Mouse (Mus musculus) thymus, postnatal 14 days (tissue): ENCODE data around the gene Nin.
"Not testable (repeated sequence)": the region's sequence is repeated elsewhere in the genome, so short reads cannot be mapped to it uniquely, and the experiment has no call there.

Source experiments
- DNase-seq: peaks from one replicate; pipeline ENCODE4 v3.0.0; 2021

The Nin gene

GRCm38 (mm10) chr12:70113351-70113750 is at the start of gene Nin:
Gene Nin (minus strand): TSS chr12:70113717.
- no peak for DNase-seq

- no peak for DNase-seq
Observed at GRCm38 (mm10) chr12:70161057-70161456, 47.5 kb upstream of the Nin start.

DNA sequence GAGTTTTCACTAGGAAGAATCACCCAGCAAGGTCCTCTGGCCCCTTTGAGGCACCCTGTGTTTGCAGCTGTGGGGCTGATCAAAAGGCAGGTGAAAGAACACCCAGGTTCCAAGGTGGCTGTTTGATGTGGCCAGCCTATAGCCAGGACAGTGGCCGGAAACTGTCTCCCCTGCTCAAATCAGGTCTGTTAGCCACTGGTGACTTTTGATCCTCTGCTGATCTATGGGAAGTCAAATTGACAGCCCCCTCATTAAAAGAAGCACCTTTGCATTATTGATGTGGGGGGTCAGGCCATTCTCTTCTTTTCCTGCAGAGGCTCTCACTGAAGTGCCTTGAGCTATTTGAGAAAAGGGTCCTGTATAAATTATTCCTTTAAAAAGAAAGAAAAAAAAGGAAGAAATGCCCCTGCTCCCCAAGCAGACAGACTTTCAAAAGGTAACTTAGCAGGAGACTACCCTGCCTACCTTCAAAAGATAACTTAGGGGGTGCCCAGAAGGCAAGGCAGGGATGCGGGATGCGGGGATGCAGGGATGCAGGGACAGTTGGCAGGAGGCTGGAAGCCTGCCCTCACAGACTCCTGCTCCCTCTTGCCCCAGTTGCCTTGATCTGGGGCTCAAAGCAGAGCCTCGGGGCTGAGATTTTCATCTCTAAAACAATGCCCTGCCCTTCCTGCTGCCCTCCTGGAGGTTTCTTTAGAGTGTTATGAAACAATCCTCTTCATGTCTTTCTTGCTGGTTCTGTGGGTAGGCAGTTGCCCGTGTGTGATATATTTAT is 44.0 kb upstream of the Nin start:
- no peak for DNase-seq

DNA sequence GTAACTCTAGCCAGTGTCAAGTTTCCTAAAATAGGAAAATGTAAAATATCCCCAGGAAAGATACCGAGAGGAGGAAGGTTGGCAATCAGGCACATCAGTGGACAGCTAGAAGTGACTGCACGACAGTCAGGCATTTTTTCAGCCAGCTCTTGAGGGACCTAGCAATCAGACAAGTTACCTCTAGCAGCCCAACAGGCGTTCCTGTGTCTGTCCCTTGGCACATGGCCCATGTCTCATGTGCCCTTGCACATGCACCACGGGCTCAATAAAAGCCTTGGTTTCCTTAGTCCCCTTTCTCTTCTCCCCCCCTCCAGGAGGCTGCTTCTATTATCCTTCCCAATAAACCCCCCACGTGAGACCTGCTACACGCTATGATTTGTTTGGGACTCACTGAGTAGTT is 42.7 kb upstream of the Nin start:
- no peak for DNase-seq

- DNase-seq = no peak
Observed at GRCm38 (mm10) chr12:70153842-70154241, 40.3 kb upstream of the Nin start, which contains the start of gene Abhd12b. Gene Abhd12b (plus strand): TSS chr12:70154142.

DNA sequence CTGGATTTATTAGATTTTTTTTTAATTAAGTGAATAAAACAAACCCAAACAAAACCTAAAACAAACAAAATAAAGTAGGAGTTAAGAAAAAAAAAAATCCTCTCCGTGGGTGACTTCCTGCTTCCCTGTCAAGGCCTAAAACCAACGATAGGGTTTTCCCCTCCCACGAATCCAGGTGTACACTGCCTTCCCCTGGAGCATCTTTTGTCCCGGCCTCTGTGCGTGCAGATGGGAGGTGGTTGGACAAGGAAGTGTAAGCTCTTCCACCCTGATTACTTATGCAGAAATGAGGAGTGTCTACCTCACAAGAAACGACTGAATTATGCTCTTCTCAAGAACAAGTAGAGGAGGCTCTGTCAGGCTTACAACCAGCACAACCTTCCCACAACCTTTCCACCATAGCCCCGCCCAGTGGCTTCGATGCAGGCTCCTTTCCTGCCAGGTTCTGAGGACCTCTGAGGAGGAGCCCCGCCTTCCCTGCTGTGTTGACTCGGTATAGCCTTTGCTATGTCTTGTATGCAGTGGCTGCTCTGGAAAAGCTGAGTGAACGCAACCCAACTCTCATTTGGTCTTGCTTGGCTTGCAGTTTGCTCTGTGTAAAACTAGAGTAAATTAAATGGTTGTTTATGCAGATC is 35.2 kb upstream of the Nin start:
- DNase-seq = peak; percentile 71

DNA sequence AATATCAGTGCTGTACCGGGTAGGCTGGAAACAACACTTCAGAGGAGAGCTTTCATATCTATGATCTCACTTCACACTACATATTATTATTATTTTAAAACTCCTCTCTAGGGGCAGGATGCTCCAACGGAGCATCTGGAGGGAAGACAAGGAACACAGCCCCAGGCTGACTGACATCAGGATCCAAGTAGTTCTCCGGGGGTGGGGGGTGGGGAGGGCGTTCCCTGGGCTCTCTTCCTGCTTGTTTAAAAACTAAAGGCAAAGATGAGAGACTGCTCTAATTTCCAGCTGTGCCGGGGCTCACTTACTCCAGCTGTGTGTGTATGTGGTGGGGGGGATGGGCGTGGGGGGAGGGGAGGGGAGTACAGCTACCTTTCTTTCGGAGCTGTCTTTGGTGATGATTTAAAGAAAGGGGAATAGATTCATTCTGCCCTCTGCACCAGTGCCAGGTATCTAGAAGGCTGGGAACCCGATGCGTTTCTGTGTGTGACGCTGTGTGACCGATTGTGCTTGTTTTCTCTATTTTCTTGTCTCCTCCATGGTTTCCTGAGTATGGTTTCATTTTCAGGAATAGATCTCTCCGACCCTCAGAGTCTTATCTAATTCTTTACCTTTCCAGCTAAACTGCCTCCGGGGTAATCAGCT is 34.6 kb upstream of the Nin start:
- DNase-seq = peak; percentile 21

DNA sequence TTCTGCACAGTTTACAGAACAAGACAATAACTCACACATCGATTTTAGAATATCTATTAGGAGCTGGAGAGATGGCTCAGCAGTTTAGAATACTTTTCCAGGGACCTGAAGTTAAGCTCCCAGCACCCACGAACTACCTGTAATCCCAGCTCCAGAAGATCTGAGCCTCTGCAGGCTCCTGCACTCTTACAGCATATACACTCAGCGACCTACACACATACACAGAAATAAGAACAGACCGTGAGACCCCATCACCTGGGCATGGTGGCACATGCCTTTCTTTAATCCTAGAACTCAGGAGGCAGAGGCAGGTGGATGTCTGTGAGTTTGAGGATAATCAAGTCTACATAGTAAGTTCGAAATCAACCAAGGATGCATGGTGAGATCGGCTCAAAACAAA is 32.1 kb upstream of the Nin start:
- no peak for DNase-seq

DNA sequence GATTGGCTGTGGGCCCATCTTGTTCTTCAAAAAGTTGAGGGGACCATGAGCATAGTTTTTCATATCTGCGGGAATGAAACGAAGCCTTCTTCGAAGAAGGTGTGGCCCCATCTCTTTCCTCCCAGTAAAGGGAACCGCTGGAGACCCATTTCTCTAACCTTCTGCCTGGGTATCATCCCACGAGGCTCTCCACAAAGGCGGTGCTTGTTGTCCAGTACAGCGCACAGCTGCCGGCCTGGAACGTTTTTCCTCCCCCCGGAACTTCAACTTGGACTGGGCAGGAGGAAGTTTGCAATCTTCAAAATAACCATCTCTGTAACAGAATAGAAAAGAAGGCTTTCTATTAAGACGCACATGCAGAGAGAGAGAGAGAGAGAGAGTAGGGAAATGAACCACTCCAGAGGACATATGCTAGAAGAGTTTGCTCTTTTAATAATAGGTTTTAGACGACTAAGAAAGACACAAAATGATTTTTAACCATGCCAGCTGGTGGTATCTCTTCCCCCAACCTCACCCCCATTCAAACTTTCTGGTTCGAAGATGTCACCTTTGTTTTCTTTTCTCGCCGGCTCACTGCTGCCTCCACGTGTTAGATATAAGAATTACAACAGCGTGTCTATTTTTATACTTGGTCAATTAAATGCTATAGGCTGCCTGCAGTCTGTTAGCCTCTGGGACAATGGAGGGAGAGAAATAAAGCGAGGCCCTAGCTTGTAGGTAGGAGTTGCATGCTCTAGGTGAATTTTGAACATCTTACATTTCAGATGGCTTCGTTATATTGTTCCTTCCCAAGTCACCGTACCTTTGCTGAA is 31.3 kb upstream of the Nin start:
- DNase-seq = peak; percentile 78

DNA sequence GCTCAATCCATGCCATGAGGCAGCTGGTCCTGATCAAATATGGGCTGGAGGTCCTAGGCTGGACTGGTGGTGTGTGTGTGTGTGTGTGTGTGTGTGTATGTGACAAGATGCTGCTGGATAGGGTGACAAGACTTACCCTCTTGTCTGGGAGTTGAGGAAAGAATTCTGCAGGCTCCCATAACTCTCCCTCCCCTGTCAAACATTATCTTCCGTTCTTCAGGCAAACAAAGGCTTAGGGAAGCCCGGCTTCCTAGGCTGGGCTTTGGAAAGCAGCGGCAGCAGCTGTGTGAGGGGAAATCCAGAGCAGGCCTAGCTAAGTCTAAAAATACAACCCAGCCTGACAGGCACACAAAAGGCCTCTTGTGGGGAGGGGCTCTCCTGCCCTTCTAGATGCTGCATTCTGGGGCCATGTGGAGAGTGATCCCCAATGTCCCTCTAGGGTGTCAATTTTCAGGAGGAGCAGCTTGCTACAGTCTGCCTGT is 30.6 kb upstream of the Nin start:
- not testable (repeated sequence) for DNase-seq

- no peak for DNase-seq
Observed at GRCm38 (mm10) chr12:70140993-70141576, 27.6 kb upstream of the Nin start.

DNA sequence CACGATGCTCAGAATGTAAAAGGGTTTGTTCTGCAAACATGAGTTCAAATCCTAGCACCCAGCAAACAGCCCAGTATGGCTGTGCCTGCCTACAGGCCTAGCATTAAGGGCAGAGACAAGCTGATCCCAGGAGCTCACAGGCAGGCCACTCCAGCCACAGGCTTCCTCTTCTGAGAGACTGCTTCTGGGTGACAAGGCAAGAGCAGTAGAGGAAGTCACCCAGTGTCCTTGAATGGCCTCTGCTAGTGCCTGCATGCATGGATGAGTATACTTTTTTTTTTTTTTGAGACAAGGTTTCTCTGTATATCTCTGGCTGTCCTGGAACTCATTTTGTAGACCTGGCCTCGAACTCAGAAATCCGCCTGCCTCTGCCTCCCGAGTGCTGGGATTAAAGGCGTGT is 27.0 kb upstream of the Nin start:
- no peak for DNase-seq

- DNase-seq = no peak
Observed at GRCm38 (mm10) chr12:70139871-70140270, 26.4 kb upstream of the Nin start.

- DNase-seq = no peak
Observed at GRCm38 (mm10) chr12:70137626-70138025, 24.1 kb upstream of the Nin start.

GRCm38 (mm10) chr12:70137095-70137494 is 23.6 kb upstream of the Nin start:
- no peak for DNase-seq

GRCm38 (mm10) chr12:70136185-70136756 is 22.8 kb upstream of the Nin start:
- peak; percentile 65 for DNase-seq

GRCm38 (mm10) chr12:70134627-70135235 is 21.2 kb upstream of the Nin start:
- no peak for DNase-seq

GRCm38 (mm10) chr12:70131042-70131675 is 17.6 kb upstream of the Nin start:
- DNase-seq = peak; percentile 63

- peak; percentile 65 for DNase-seq
Observed at GRCm38 (mm10) chr12:70129105-70129504, 15.6 kb upstream of the Nin start.

GRCm38 (mm10) chr12:70126626-70127025 is 13.1 kb upstream of the Nin start:
- DNase-seq = no peak

- DNase-seq = peak; percentile 51
Observed at GRCm38 (mm10) chr12:70119552-70119951, 6.0 kb upstream of the Nin start.
